Mouse (Mus musculus) lung, adult 2 months (tissue): ENCODE measurements around the gene Actb. TPM values are rescaled to one million over a fixed set of nuclear protein-coding genes. Genes with fewer than 3 reads are reported as not detected.
A peak's percentile ranks its signal among the peaks of the same experiment; 100 is the strongest.

Experiments
- DNase-seq: peaks from one replicate; pipeline ENCODE4 v3.0.0; 2022
- H3K4me1 ChIP-seq: fragments of 200-500 bp; 2 replicates; pipeline ENCODE4 v1.6.1; 2011; ENCODE audit warnings: low read length; ENCODE audit not compliant: control insufficient read depth, insufficient read depth
- H3K4me3 ChIP-seq: fragments of 200-500 bp; replicated peaks from 2 replicates; pipeline ENCODE3; 2011; ENCODE audit warnings: low read depth, mild to moderate bottlenecking, control low read depth, low read length; ENCODE audit errors: extremely low read depth
- CTCF ChIP-seq: fragments of 200-500 bp; IDR thresholded peaks from 2 replicates; pipeline ENCODE4 v1.5.1; 2011; ENCODE audit warnings: mild to moderate bottlenecking, low read length, control low read depth; ENCODE audit not compliant: insufficient read depth
- POLR2A ChIP-seq: fragments of 200-500 bp; IDR thresholded peaks from 2 replicates; pipeline ENCODE4 v1.6.1; 2011; ENCODE audit warnings: low read depth, mild to moderate bottlenecking, control low read depth, low read length, borderline replicate concordance; ENCODE audit errors: extremely low read depth
- WGBS: fragments of 180-500 bp; shearing (Covaris S2); methylation state at CpG from one replicate; pipeline ENCODE4 v1.1.7; 2018; 5-methylcytosine and 5-hydroxymethylcytosine counted together
- polyA plus RNA-seq: library from polyadenylated mRNA; depleted of rRNA; stranded (reverse); fragments of >200 nt; gene quantifications from 2 replicates; pipeline ENCODE4 v1.2.3, GENCODE M21; 2012

The Actb gene
- polyA plus RNA-seq, 1 experiment = 6,451 TPM

- DNase-seq = peak; percentile 79
- Histone ChIP-seq H3K4me1 (peaks cover 26% of the 10 kb centered on the region), H3K4me3 (no peak overlapping the region)
- TF ChIP-seq CTCF = no peak
- no peak for TF ChIP-seq POLR2A
- 11% methylated on average over 8 of the region's 8 CpGs for WGBS
Measured at GRCm38 (mm10) chr5:142909576-142910278, 3.2 kb upstream of the Actb start.

GRCm38 (mm10) chr5:142908941-142909575, 2.5 kb upstream of the Actb start:
- H3K4me3 ChIP-seq = no peak overlapping the region
- 15% methylated on average over 5 of the region's 5 CpGs for WGBS
- DNase-seq = peak; percentile 46
- peaks cover 29% of the 10 kb centered on the region for H3K4me1 ChIP-seq
- TF ChIP-seq CTCF = no peak
- TF ChIP-seq POLR2A = no peak

- Histone ChIP-seq H3K4me1 (peaks cover 32% of the 10 kb centered on the region), H3K4me3 (peak overlapping the region; percentile 19)
- 26% methylated on average over 5 of the region's 5 CpGs for WGBS
- peak; percentile 28; the same call in 1 of the 2 replicates for TF ChIP-seq POLR2A
- no peak for TF ChIP-seq CTCF
- DNase-seq = peak; percentile 80
Measured at GRCm38 (mm10) chr5:142907803-142908559, 1.4 kb upstream of the Actb start.

- 6% methylated on average over 14 of the region's 14 CpGs for WGBS
- Histone ChIP-seq H3K4me1 (peaks cover 36% of the 10 kb centered on the region), H3K4me3 (peak overlapping the region; percentile 78)
- peak; percentile 77 for DNase-seq
- peak; percentile 2; the same call in 1 of the 2 replicates for TF ChIP-seq POLR2A
- TF ChIP-seq CTCF = no peak
Measured at GRCm38 (mm10) chr5:142907048-142907802, 671 bp upstream of the Actb start.

GRCm38 (mm10) chr5:142905725-142906531, 626 bp downstream of the Actb start:
- peak; percentile 19; the same call in 1 of the 2 replicates for TF ChIP-seq CTCF
- peak; percentile 75 for TF ChIP-seq POLR2A
- peaks cover 34% of the 10 kb centered on the region for H3K4me1 ChIP-seq
- H3K4me3 ChIP-seq = peak overlapping the region; percentile 94
- under 1% methylated on average over 84 of the region's 84 CpGs for WGBS
- peak; percentile 99 for DNase-seq

GRCm38 (mm10) chr5:142905038-142905695, 1.4 kb downstream of the Actb start:
- WGBS = under 1% methylated on average over 27 of the region's 27 CpGs
- no peak for DNase-seq
- H3K4me1 ChIP-seq = peaks cover 32% of the 10 kb centered on the region

GRCm38 (mm10) chr5:142904208-142905037, 2.1 kb downstream of the Actb start:
- 11% methylated on average over 19 of the region's 19 CpGs for WGBS
- TF ChIP-seq CTCF = no peak
- TF ChIP-seq POLR2A = peak; percentile 44; the same call in 1 of the 2 replicates
- Histone ChIP-seq H3K4me3 (peak overlapping the region; percentile 94), H3K4me1 (peaks cover 25% of the 10 kb centered on the region)
- DNase-seq = peak; percentile 50

More at GRCm38 (mm10) chr5:142905038-142905695, 1.4 kb downstream of the Actb start:
- TF ChIP-seq CTCF = no peak
- no peak for TF ChIP-seq POLR2A
- peak overlapping the region; percentile 94 for H3K4me3 ChIP-seq
